Mouse (Mus musculus) embryonic fibroblast, embryonic 13.5 days (primary cell): Measurements from ENCODE around the gene Eml6.

ENCODE experiments used
- CTCF ChIP-seq: IDR thresholded peaks from 2 replicates; pipeline ENCODE4 v1.5.1; 2011; ENCODE audit warnings: mild to moderate bottlenecking, control low read depth, low read length, moderate library complexity, borderline replicate concordance; ENCODE audit not compliant: insufficient read depth
- POLR2A ChIP-seq: IDR thresholded peaks from 2 replicates; pipeline ENCODE4 v1.6.1; 2011; ENCODE audit warnings: low read depth, mild to moderate bottlenecking, control low read depth, low read length, moderate library complexity

DNA sequence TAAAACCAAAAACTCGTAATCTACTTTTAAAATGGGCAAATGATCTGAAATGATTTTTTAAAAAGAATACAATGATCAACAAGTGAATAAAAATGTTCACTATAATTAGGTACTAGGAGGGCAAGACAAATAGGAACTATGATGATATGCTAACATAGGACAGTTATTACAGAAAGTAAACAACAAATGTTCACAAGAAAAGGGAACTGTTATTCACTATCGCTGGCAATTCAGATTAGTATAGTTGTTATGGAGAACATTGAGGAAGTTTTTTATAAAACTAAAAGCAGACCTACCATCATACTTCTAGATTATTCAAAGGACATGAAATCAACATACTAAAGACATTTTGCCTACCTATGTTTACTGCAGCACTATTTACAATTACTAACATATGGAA is 155.7 kb downstream of the Eml6 start:
- no peak for TF ChIP-seq POLR2A
- no peak for TF ChIP-seq CTCF
